Mouse (Mus musculus) embryonic facial prominence, embryonic 15.5 days (tissue): ENCODE results near the gene Fam71e1. TPM values are rescaled to one million over a fixed set of nuclear protein-coding genes. Genes with fewer than 3 reads are reported as not detected.

ENCODE experiments used
- ATAC-seq: fragments of 200-750 bp; cut with Nextera tagmentation; 2 replicates; pipeline ENCODE4 v1.8.0; 2017; ENCODE audit warnings: low read depth, moderate TSS enrichment; ENCODE audit not compliant: insufficient number of reproducible peaks, low FRiP score, low TSS enrichment
- H3K27ac ChIP-seq: fragments of 300-500 bp; sonication (generic); replicated peaks from 2 replicates; pipeline ENCODE4 v1.5.1; 2015; ENCODE audit warnings: mild to moderate bottlenecking, inconsistent platforms
- H3K27me3 ChIP-seq: fragments of 300-500 bp; sonication (generic); 2 replicates; pipeline ENCODE4 v1.6.1; 2015; ENCODE audit warnings: inconsistent platforms
- H3K36me3 ChIP-seq: fragments of 300-500 bp; sonication (generic); 2 replicates; pipeline ENCODE4 v1.6.1; 2015; ENCODE audit warnings: mild to moderate bottlenecking, inconsistent platforms
- H3K4me1 ChIP-seq: fragments of 300-500 bp; sonication (generic); 2 replicates; pipeline ENCODE4 v1.6.1; 2015; ENCODE audit warnings: inconsistent platforms
- H3K4me2 ChIP-seq: fragments of 300-500 bp; sonication (generic); replicated peaks from 2 replicates; pipeline ENCODE4 v1.6.1; 2015; ENCODE audit warnings: mild to moderate bottlenecking, inconsistent platforms
- H3K4me3 ChIP-seq: fragments of 300-500 bp; sonication (generic); replicated peaks from 2 replicates; pipeline ENCODE4 v1.5.1; 2015; ENCODE audit warnings: mild to moderate bottlenecking, inconsistent platforms
- H3K9ac ChIP-seq: fragments of 300-500 bp; sonication (generic); 2 replicates; pipeline ENCODE4 v1.6.1; 2015; ENCODE audit warnings: inconsistent platforms
- H3K9me3 ChIP-seq: fragments of 300-500 bp; sonication (generic); replicated peaks from 2 replicates; pipeline ENCODE4 v1.6.1; 2016; ENCODE audit warnings: inconsistent platforms
- WGBS: fragments of 180-500 bp; shearing (Covaris S2); methylation state at CpG from one replicate; pipeline ENCODE4 v1.1.7; 2015; 5-methylcytosine and 5-hydroxymethylcytosine counted together
- polyA plus RNA-seq: library from polyadenylated mRNA; unstranded; fragments of >200 nt; fragmentation: Nextera tagmentation; extraction: Ambion mirVana; gene quantifications from 2 replicates; pipeline ENCODE4 v1.2.1, GENCODE M21; 2015

Gene Fam71e1
- polyA plus RNA-seq, 1 experiment from 2014 or later, result 14.7 TPM

GRCm38 (mm10) chr7:44472961-44473646, 23.3 kb upstream of the Fam71e1 start:
- Histone ChIP-seq H3K9ac (no peak overlapping the region), H3K9me3 (no peaks in the 10 kb centered on the region), H3K4me1 (peaks cover 41% of the 10 kb centered on the region), H3K27me3 (peaks cover 26% of the 10 kb centered on the region), H3K36me3 (peaks cover 4% of the 10 kb centered on the region; the same call in 1 of the 2 replicates), H3K4me2 (no peak overlapping the region), H3K4me3 (no peak overlapping the region), H3K27ac (peak overlapping the region; percentile 25; the same call in 1 of the 2 replicates)
- ATAC-seq, result peak; percentile 39
- WGBS, result 42% methylated on average over 9 of the region's 9 CpGs

- H3K4me1 ChIP-seq, result peaks cover 29% of the 10 kb centered on the region
- H3K9me3 ChIP-seq, result no peaks in the 10 kb centered on the region
- 11% methylated on average over 4 of the region's 4 CpGs for WGBS
- peaks cover 3% of the 10 kb centered on the region; the same call in 1 of the 2 replicates for H3K36me3 ChIP-seq
- H3K9ac ChIP-seq, result no peak overlapping the region
- H3K4me2 ChIP-seq, result 0 out of 2 replicates have a peak overlapping the region, but pooled peaks have one; percentile 10
- H3K4me3 ChIP-seq, result 0 out of 2 replicates have a peak overlapping the region, but pooled peaks have one; percentile 6
- ATAC-seq, result peak; percentile 55; the same call in 1 of the 2 replicates
- peaks cover 29% of the 10 kb centered on the region for H3K27me3 ChIP-seq
- peak overlapping the region; percentile 28; the same call in 1 of the 2 replicates for H3K27ac ChIP-seq
Measured at GRCm38 (mm10) chr7:44474419-44474818, 22.0 kb upstream of the Fam71e1 start.

- Histone ChIP-seq H3K4me1 (peaks cover 29% of the 10 kb centered on the region), H3K4me2 (no peak overlapping the region), H3K9ac (no peak overlapping the region), H3K27me3 (peaks cover 30% of the 10 kb centered on the region), H3K9me3 (no peaks in the 10 kb centered on the region), H3K4me3 (no peak overlapping the region), H3K36me3 (no peaks in the 10 kb centered on the region), H3K27ac (no peak overlapping the region)
- ATAC-seq, result no peak
- WGBS, result 27% methylated on average over 5 of the region's 5 CpGs
Measured at GRCm38 (mm10) chr7:44475046-44475614, 21.3 kb upstream of the Fam71e1 start.

- 72% methylated on average over 3 of the region's 3 CpGs for WGBS
- H3K27me3 ChIP-seq, result peaks cover 27% of the 10 kb centered on the region
- H3K9ac ChIP-seq, result no peak overlapping the region
- no peak overlapping the region for H3K27ac ChIP-seq
- H3K4me2 ChIP-seq, result no peak overlapping the region
- H3K9me3 ChIP-seq, result no peaks in the 10 kb centered on the region
- H3K4me1 ChIP-seq, result no peaks in the 10 kb centered on the region
- H3K36me3 ChIP-seq, result 0 out of 2 replicates have a peak, but pooled peaks cover under 1% of the 10 kb centered on the region
- ATAC-seq, result no peak
- no peak overlapping the region for H3K4me3 ChIP-seq
Measured at GRCm38 (mm10) chr7:44482836-44483435, 13.4 kb upstream of the Fam71e1 start.

GRCm38 (mm10) chr7:44484109-44484508, 12.3 kb upstream of the Fam71e1 start:
- no peak overlapping the region for H3K27ac ChIP-seq
- H3K9me3 ChIP-seq, result no peaks in the 10 kb centered on the region
- H3K4me2 ChIP-seq, result no peak overlapping the region
- no peak overlapping the region for H3K9ac ChIP-seq
- H3K4me1 ChIP-seq, result no peaks in the 10 kb centered on the region
- no peak for ATAC-seq
- no peak overlapping the region for H3K4me3 ChIP-seq
- H3K36me3 ChIP-seq, result peaks cover 8% of the 10 kb centered on the region; the same call in 1 of the 2 replicates
- WGBS, result 92% methylated on average over 1 of the region's 1 CpGs
- peaks cover 27% of the 10 kb centered on the region for H3K27me3 ChIP-seq

GRCm38 (mm10) chr7:44484841-44485571, 11.4 kb upstream of the Fam71e1 start:
- Histone ChIP-seq H3K9ac (no peak overlapping the region), H3K4me3 (no peak overlapping the region), H3K4me2 (no peak overlapping the region), H3K36me3 (peaks cover 13% of the 10 kb centered on the region; the same call in 1 of the 2 replicates), H3K27ac (no peak overlapping the region), H3K9me3 (no peaks in the 10 kb centered on the region), H3K27me3 (peaks cover 24% of the 10 kb centered on the region), H3K4me1 (no peaks in the 10 kb centered on the region)
- ATAC-seq, result peak; percentile 64; the same call in 1 of the 2 replicates
- 39% methylated on average over 5 of the region's 5 CpGs for WGBS

GRCm38 (mm10) chr7:44485572-44486195, 10.7 kb upstream of the Fam71e1 start:
- H3K27ac ChIP-seq, result no peak overlapping the region
- no peak overlapping the region for H3K4me3 ChIP-seq
- no peak for ATAC-seq
- WGBS, result 73% methylated on average over 7 of the region's 7 CpGs
- no peak overlapping the region for H3K9ac ChIP-seq
- no peaks in the 10 kb centered on the region for H3K9me3 ChIP-seq
- peaks cover 20% of the 10 kb centered on the region for H3K36me3 ChIP-seq
- H3K4me1 ChIP-seq, result no peaks in the 10 kb centered on the region
- H3K4me2 ChIP-seq, result no peak overlapping the region
- H3K27me3 ChIP-seq, result peaks cover 17% of the 10 kb centered on the region

GRCm38 (mm10) chr7:44486927-44487575, 9.3 kb upstream of the Fam71e1 start:
- Histone ChIP-seq H3K4me3 (no peak overlapping the region), H3K36me3 (peaks cover 33% of the 10 kb centered on the region), H3K4me2 (no peak overlapping the region), H3K9me3 (no peaks in the 10 kb centered on the region), H3K4me1 (no peaks in the 10 kb centered on the region), H3K27ac (no peak overlapping the region), H3K9ac (no peak overlapping the region), H3K27me3 (peaks cover 11% of the 10 kb centered on the region)
- ATAC-seq, result no peak
- WGBS, result 58% methylated on average over 13 of the region's 13 CpGs

GRCm38 (mm10) chr7:44487936-44488335, 8.4 kb upstream of the Fam71e1 start:
- H3K27me3 ChIP-seq, result peaks cover 3% of the 10 kb centered on the region; the same call in 1 of the 2 replicates
- H3K9me3 ChIP-seq, result no peaks in the 10 kb centered on the region
- ATAC-seq, result no peak
- H3K4me1 ChIP-seq, result no peaks in the 10 kb centered on the region
- peaks cover 42% of the 10 kb centered on the region for H3K36me3 ChIP-seq
- 91% methylated on average over 7 of the region's 7 CpGs for whole genome bisulfite sequencing
- no peak overlapping the region for H3K4me3 ChIP-seq
- no peak overlapping the region for H3K27ac ChIP-seq
- H3K9ac ChIP-seq, result no peak overlapping the region
- H3K4me2 ChIP-seq, result no peak overlapping the region

- Histone ChIP-seq H3K27me3 (no peaks in the 10 kb centered on the region), H3K4me1 (no peaks in the 10 kb centered on the region), H3K27ac (no peak overlapping the region), H3K4me3 (no peak overlapping the region), H3K36me3 (peaks cover 46% of the 10 kb centered on the region), H3K9ac (no peak overlapping the region), H3K4me2 (no peak overlapping the region), H3K9me3 (no peaks in the 10 kb centered on the region)
- WGBS, result 90% methylated on average over 8 of the region's 8 CpGs
- ATAC-seq, result no peak
Measured at GRCm38 (mm10) chr7:44488545-44488944, 7.8 kb upstream of the Fam71e1 start.
